Mouse (Mus musculus): Measurements from ENCODE around the gene Uqcrq. TPM values are rescaled to one million over a fixed set of nuclear protein-coding genes. Genes with fewer than 3 reads are reported as not detected.

Gene Uqcrq
- total RNA-seq, 2 experiments from 2014 or later, result 91.9 to 221 TPM

- ATAC-seq (replicated peaks; ENCODE audit: poor library complexity, severe bottlenecking), result no peak
These were observed 5.8 kb downstream of the Uqcrq start for GRCm38 (mm10) chr11:53424826-53425225.

DNA sequence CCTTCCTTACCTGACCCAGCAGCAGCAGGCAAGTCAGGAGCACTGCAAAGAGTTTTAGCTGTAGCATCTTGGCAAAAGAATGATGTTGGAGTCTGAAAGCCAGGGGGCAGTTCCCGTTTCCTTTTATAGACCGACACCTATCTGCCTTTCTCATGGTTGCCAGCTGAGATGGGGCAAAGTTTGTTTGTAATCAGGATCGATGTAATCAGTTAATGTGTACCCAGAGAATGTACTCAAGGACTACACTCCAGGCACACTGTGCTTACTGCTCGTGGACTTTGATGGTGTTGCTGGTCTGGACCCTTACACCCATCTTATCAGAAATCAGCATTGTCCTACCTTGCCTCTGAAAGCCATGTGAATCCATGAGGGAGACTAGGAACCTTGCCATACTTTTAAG is 7.6 kb downstream of the Uqcrq start, which contains the start of gene Leap2:
Leap2 (minus strand) TSS at position 135 of the 400 bp plus-strand sequence.
- ATAC-seq (replicated peaks; ENCODE audit: poor library complexity, severe bottlenecking), result no peak

- ATAC-seq (replicated peaks; ENCODE audit: poor library complexity, severe bottlenecking), result no peak
These were observed 12.6 kb downstream of the Uqcrq start for GRCm38 (mm10) chr11:53418048-53418447.

DNA sequence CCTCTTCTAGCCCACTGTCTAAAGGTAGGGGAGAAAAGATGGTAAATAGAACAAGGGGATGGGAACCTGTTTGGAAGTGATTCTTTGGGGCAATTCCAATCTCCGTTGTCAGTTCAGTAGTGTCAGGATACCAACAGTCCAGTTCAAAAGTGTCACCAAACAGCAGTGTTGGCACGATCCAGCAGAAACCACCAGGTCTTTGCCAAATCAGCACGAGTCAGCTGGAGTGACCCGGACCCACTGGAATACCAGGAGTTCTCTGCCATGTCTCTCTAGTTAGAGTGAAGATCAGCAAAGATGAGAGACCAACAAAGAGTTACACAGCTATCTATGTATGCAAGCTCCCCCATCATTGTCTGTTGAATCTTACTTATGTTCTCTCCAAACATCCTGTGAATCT is 16.8 kb downstream of the Uqcrq start:
- no peak for ATAC-seq (replicated peaks; ENCODE audit: poor library complexity, severe bottlenecking)

- ATAC-seq (replicated peaks; ENCODE audit: poor library complexity, severe bottlenecking), result peak; percentile 61
These were observed 18.9 kb downstream of the Uqcrq start for GRCm38 (mm10) chr11:53411738-53412137.

GRCm38 (mm10) chr11:53403638-53404037 is 27.0 kb downstream of the Uqcrq start:
- no peak for ATAC-seq (replicated peaks; ENCODE audit: poor library complexity, severe bottlenecking)

- no peak for ATAC-seq (replicated peaks; ENCODE audit: poor library complexity, severe bottlenecking)
These were observed 36.8 kb downstream of the Uqcrq start for GRCm38 (mm10) chr11:53393856-53394255.

- no peak for ATAC-seq (replicated peaks; ENCODE audit: poor library complexity, severe bottlenecking)
These were observed 46.7 kb downstream of the Uqcrq start for GRCm38 (mm10) chr11:53383758-53384428.

DNA sequence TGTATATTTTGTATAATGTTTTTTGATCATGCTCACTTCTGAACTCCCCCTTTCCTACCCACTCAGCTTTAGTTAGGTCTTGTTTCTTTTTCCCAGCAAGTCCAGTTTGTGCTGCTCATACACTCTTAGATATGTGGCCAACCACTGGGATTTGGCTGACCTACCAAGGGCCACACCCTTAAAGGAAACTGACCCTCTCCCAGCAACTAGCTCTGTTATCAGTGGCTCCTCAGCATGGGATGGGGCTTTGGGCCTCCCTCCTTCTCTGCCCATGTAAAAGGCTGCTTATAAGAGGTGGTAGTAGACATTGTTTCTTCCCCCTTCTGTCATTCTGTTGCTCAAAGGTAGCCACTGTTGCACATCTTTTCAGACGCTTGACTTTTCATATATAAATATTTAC is 51.7 kb downstream of the Uqcrq start:
- no peak for ATAC-seq (replicated peaks; ENCODE audit: poor library complexity, severe bottlenecking)

Other genes starting within 250 kb of the Uqcrq start
- gene Hspa4, start 130.4 kb downstream of the Uqcrq start, total RNA-seq (2014; fragmentation: Nextera tagmentation), result 120 and 123 TPM in 2 replicates
- 507 and 516 TPM in 2 replicates for gene Hspa4, start 130.4 kb downstream of the Uqcrq start, total RNA-seq (2017)
- 18.5 TPM in 2 replicates for gene Zcchc10, start 106.2 kb downstream of the Uqcrq start, total RNA-seq (2014; fragmentation: Nextera tagmentation)
- 7.4 and 10.3 TPM in 2 replicates for gene Zcchc10, start 106.2 kb downstream of the Uqcrq start, total RNA-seq (2017)
- 52.9 and 69.9 TPM in 2 replicates for gene Aff4, start 80.0 kb downstream of the Uqcrq start, total RNA-seq (2014; fragmentation: Nextera tagmentation)
- 42.4 and 95.9 TPM in 2 replicates for gene Aff4, start 80.0 kb downstream of the Uqcrq start, total RNA-seq (2017)
- not detected in 2 replicates for gene Leap2, start 7.7 kb downstream of the Uqcrq start, total RNA-seq (2014; fragmentation: Nextera tagmentation)
- not detected in 2 replicates for gene Leap2, start 7.7 kb downstream of the Uqcrq start, total RNA-seq (2017)
- gene Gdf9, start 192 bp upstream of the Uqcrq start, total RNA-seq (2014; fragmentation: Nextera tagmentation), result 1.1 and 1.2 TPM in 2 replicates
- gene Gdf9, start 192 bp upstream of the Uqcrq start, total RNA-seq (2017), result 0.39 and 0.57 TPM in 2 replicates
- gene Gm10447, start 26.3 kb upstream of the Uqcrq start, total RNA-seq (2014; fragmentation: Nextera tagmentation), result not detected in 2 replicates
- gene Gm10447, start 26.3 kb upstream of the Uqcrq start, total RNA-seq (2017), result not detected in 2 replicates
- gene Shroom1, start 26.4 kb upstream of the Uqcrq start, total RNA-seq (2014; fragmentation: Nextera tagmentation), result 0.30 TPM in 1 of 2 replicates, not detected in the other
- gene Shroom1, start 26.4 kb upstream of the Uqcrq start, total RNA-seq (2017), result not detected in 2 replicates
- not detected in 2 replicates for gene Gm9837, start 39.6 kb upstream of the Uqcrq start, total RNA-seq (2014; fragmentation: Nextera tagmentation)
- not detected in 2 replicates for gene Gm9837, start 39.6 kb upstream of the Uqcrq start, total RNA-seq (2017)
- gene Gm9945, start 49.3 kb upstream of the Uqcrq start, total RNA-seq (2014; fragmentation: Nextera tagmentation), result not detected in 2 replicates
- not detected in 2 replicates for gene Gm9945, start 49.3 kb upstream of the Uqcrq start, total RNA-seq (2017)
- gene Sowaha, start 49.4 kb upstream of the Uqcrq start, total RNA-seq (2014; fragmentation: Nextera tagmentation), result not detected in 2 replicates
- gene Sowaha, start 49.4 kb upstream of the Uqcrq start, total RNA-seq (2017), result not detected in 2 replicates
- 4.4 and 4.9 TPM in 2 replicates for gene Sept8, start 88.4 kb upstream of the Uqcrq start, total RNA-seq (2014; fragmentation: Nextera tagmentation)
- gene Sept8, start 88.4 kb upstream of the Uqcrq start, total RNA-seq (2017), result 4.4 and 5.7 TPM in 2 replicates
- gene Kif3a, start 136.5 kb upstream of the Uqcrq start, total RNA-seq (2014; fragmentation: Nextera tagmentation), result 7.5 and 11.8 TPM in 2 replicates
- gene Kif3a, start 136.5 kb upstream of the Uqcrq start, total RNA-seq (2017), result 2.4 and 5.7 TPM in 2 replicates
- gene Il4, start 187.8 kb upstream of the Uqcrq start, total RNA-seq (2014; fragmentation: Nextera tagmentation), result 1.5 TPM in 1 of 2 replicates, not detected in the other
- gene Il4, start 187.8 kb upstream of the Uqcrq start, total RNA-seq (2017), result not detected in 2 replicates
- gene Il13, start 203.9 kb upstream of the Uqcrq start, total RNA-seq (2014; fragmentation: Nextera tagmentation), result not detected in 2 replicates
- not detected in 2 replicates for gene Il13, start 203.9 kb upstream of the Uqcrq start, total RNA-seq (2017)